Mouse (Mus musculus) heart, embryonic 16.5 days (tissue): Measurements from ENCODE around the gene Txndc16. TPM values are rescaled to one million over a fixed set of nuclear protein-coding genes. Genes with fewer than 3 reads are reported as not detected.

ENCODE experiments used
- ATAC-seq: fragments of 200-750 bp; cut with Nextera tagmentation; replicated peaks from 2 replicates; pipeline ENCODE4 v1.8.0; 2017; ENCODE audit warnings: moderate number of reproducible peaks; ENCODE audit not compliant: insufficient read depth, low FRiP score; ENCODE audit errors: extremely low read depth
- H3K27ac ChIP-seq: fragments of 300-500 bp; sonication (generic); 2 replicates; pipeline ENCODE4 v1.5.1; 2014; ENCODE audit warnings: mild to moderate bottlenecking, low read length, control low read depth, moderate library complexity
- H3K27me3 ChIP-seq: fragments of 300-500 bp; sonication (generic); 2 replicates; pipeline ENCODE4 v1.6.1; 2014; ENCODE audit warnings: low read length, mixed read lengths; ENCODE audit not compliant: control insufficient read depth, insufficient read depth
- H3K36me3 ChIP-seq: fragments of 300-500 bp; sonication (generic); 2 replicates; pipeline ENCODE4 v1.6.1; 2014; ENCODE audit not compliant: control insufficient read depth, insufficient read depth
- H3K4me1 ChIP-seq: fragments of 300-500 bp; sonication (generic); 2 replicates; pipeline ENCODE4 v1.6.1; 2014; ENCODE audit warnings: low read length, mixed read lengths; ENCODE audit not compliant: control insufficient read depth, insufficient read depth
- H3K4me2 ChIP-seq: fragments of 300-500 bp; sonication (generic); 2 replicates; pipeline ENCODE4 v1.6.1; 2014; ENCODE audit warnings: low read depth, mild to moderate bottlenecking, control low read depth, low read length
- H3K4me3 ChIP-seq: fragments of 300-500 bp; sonication (generic); 2 replicates; pipeline ENCODE4 v1.5.1; 2014; ENCODE audit warnings: mild to moderate bottlenecking, control low read depth, low read length
- H3K9ac ChIP-seq: fragments of 300-500 bp; sonication (generic); 2 replicates; pipeline ENCODE4 v1.6.1; 2014; ENCODE audit warnings: low read length, control low read depth
- H3K9me3 ChIP-seq: fragments of 300-500 bp; sonication (generic); replicated peaks from 2 replicates; pipeline ENCODE4 v1.6.1; 2016; ENCODE audit warnings: low read length; ENCODE audit not compliant: control insufficient read depth
- WGBS: fragments of 180-500 bp; shearing (Covaris S2); extraction: QIAGEN DNeasy Blood & Tissue Kit; methylation state at CpG from one replicate; pipeline ENCODE4 v1.1.7; 2014; 5-methylcytosine and 5-hydroxymethylcytosine counted together
- polyA plus RNA-seq: library from polyadenylated mRNA; unstranded; fragments of >200 nt; fragmentation: Nextera tagmentation; extraction: Ambion mirVana; gene quantifications from 2 replicates; pipeline ENCODE4 v1.2.1, GENCODE M21; 2015

Gene Txndc16
- polyA plus RNA-seq, result 13.1 and 13.5 TPM in 2 replicates

- no peaks in the 10 kb centered on the region for H3K36me3 ChIP-seq
- H3K9ac ChIP-seq, result peak within 1 kb of the TSS; percentile 85
- under 1% methylated on average over 59 of the region's 59 CpGs for WGBS
- peak within 1 kb of the TSS; percentile 87 for H3K4me3 ChIP-seq
- no peaks in the 10 kb centered on the region for H3K9me3 ChIP-seq
- H3K27ac ChIP-seq, result peak within 1 kb of the TSS; percentile 93
- peak within 1 kb of the TSS; percentile 93 for H3K4me2 ChIP-seq
- H3K4me1 ChIP-seq, result peaks cover 3% of the 10 kb centered on the region; the same call in 1 of the 2 replicates
- no peaks in the 10 kb centered on the region for H3K27me3 ChIP-seq
- ATAC-seq, result peak; percentile 21
Measured at GRCm38 (mm10) chr14:45220090-45220956, at the start of gene Txndc16. TSS of gene Txndc16 (minus strand) at chr14:45220328.

DNA sequence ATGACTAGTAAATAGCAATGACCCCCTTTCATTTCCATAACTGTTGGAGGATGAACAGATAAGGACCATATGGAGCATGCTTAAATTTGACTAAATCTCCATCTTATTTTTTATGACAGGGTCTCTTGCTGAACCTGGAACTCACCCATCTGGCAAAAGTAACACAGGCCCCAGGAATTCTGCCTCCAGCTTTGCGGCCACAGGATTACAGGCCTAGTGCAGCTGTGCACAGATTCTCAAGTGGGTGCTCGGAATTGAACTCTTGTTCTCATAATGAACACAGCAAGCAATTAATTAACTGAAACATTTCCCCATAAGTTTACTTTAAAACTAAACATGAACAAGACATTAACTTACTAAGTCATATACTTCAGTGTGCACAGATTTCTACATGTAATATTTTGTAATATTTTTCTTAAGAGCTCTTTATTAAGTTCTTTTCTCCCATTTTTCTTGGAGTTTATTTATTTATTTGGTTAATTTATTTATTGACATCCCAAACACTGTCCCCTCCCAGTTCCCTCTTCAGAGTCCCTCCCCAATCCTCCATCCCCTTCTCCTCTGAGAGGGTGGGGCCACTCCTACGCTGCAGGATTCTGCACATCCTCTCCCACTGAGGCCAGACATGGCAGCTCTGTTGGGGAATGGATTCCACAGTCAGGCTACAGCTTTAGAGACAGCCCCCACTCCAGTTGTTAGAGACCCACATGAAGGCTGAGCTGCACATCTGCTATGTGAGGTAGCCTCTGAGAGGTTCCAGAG lies 43.9 kb upstream of the Txndc16 start:
- Histone ChIP-seq H3K4me3 (no peak overlapping the region), H3K9ac (no peak overlapping the region), H3K9me3 (no peaks in the 10 kb centered on the region), H3K4me1 (no peaks in the 10 kb centered on the region), H3K27me3 (no peaks in the 10 kb centered on the region), H3K27ac (no peak overlapping the region), H3K4me2 (no peak overlapping the region), H3K36me3 (no peaks in the 10 kb centered on the region)
- 85% methylated on average over 3 of the region's 3 CpGs for WGBS
- no peak for ATAC-seq

DNA sequence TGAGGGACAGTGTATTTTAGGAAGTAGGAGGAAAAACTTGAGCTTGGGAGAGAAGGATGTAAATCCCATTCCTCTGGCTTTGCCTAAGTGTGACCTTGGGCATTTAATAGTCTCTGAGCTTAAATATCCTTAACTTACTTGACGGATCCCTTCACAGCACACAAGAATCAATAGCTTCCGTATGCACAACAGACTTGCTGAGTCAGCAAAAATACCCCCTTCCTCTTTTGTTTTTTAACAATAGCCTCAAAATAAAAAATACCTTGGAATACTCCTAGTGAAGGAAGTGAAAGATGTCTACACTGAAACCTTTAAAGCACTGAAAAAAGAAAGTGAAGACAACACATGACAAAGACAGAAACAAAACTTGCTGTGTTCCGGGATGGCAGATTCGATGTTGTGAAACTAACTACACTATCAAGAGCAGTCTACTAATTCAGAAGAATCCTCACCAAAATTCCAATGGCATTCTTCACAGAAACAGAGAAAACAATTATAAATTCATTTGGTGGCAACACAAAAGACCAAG lies 31.5 kb upstream of the Txndc16 start:
- Histone ChIP-seq H3K36me3 (no peaks in the 10 kb centered on the region), H3K4me2 (no peak overlapping the region), H3K27ac (no peak overlapping the region), H3K4me3 (no peak overlapping the region), H3K9me3 (no peaks in the 10 kb centered on the region), H3K4me1 (no peaks in the 10 kb centered on the region), H3K27me3 (no peaks in the 10 kb centered on the region), H3K9ac (no peak overlapping the region)
- 85% methylated on average over 4 of the region's 4 CpGs for WGBS
- no peak for ATAC-seq

DNA sequence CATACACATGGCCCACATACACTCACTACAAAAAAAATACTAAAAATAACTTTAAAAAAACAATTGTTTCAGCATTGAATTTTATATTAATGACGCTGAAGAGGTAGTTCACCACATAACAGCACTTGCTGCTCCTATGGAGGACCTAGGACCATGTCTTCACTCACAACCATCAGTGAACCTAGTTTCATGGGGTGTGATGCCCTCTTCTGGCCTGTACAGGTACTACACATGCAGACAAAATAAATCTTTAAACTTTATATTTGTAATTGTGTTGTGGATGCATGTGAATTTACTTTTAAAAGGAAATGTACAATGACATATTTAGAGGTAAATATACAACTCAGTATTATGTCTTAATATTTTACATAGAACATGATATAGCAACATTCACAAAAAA lies 21.5 kb upstream of the Txndc16 start:
- Histone ChIP-seq H3K27ac (no peak overlapping the region), H3K36me3 (no peaks in the 10 kb centered on the region), H3K4me1 (no peaks in the 10 kb centered on the region), H3K4me3 (no peak overlapping the region), H3K27me3 (no peaks in the 10 kb centered on the region), H3K4me2 (no peak overlapping the region), H3K9me3 (no peaks in the 10 kb centered on the region), H3K9ac (no peak overlapping the region)
- WGBS, result 43% methylated on average over 1 of the region's 1 CpGs
- ATAC-seq, result no peak

- Histone ChIP-seq H3K4me3 (no peak overlapping the region), H3K4me2 (no peak overlapping the region), H3K27me3 (no peaks in the 10 kb centered on the region), H3K9me3 (no peaks in the 10 kb centered on the region), H3K4me1 (no peaks in the 10 kb centered on the region), H3K36me3 (no peaks in the 10 kb centered on the region), H3K27ac (no peak overlapping the region), H3K9ac (no peak overlapping the region)
- 78% methylated on average over 2 of the region's 2 CpGs for WGBS
- ATAC-seq, result no peak
Measured at GRCm38 (mm10) chr14:45239042-45239441, 18.9 kb upstream of the Txndc16 start.

- Histone ChIP-seq H3K9ac (peak overlapping the region; percentile 85), H3K27me3 (no peaks in the 10 kb centered on the region), H3K4me3 (peak overlapping the region; percentile 69), H3K36me3 (no peaks in the 10 kb centered on the region), H3K4me1 (peaks cover 3% of the 10 kb centered on the region; the same call in 1 of the 2 replicates), H3K9me3 (no peaks in the 10 kb centered on the region), H3K4me2 (peak overlapping the region; percentile 86), H3K27ac (peak overlapping the region; percentile 93)
- no peak for ATAC-seq
- WGBS, result 10% methylated on average over 11 of the region's 11 CpGs
Measured at GRCm38 (mm10) chr14:45220957-45221630, 966 bp upstream of the Txndc16 start.

DNA sequence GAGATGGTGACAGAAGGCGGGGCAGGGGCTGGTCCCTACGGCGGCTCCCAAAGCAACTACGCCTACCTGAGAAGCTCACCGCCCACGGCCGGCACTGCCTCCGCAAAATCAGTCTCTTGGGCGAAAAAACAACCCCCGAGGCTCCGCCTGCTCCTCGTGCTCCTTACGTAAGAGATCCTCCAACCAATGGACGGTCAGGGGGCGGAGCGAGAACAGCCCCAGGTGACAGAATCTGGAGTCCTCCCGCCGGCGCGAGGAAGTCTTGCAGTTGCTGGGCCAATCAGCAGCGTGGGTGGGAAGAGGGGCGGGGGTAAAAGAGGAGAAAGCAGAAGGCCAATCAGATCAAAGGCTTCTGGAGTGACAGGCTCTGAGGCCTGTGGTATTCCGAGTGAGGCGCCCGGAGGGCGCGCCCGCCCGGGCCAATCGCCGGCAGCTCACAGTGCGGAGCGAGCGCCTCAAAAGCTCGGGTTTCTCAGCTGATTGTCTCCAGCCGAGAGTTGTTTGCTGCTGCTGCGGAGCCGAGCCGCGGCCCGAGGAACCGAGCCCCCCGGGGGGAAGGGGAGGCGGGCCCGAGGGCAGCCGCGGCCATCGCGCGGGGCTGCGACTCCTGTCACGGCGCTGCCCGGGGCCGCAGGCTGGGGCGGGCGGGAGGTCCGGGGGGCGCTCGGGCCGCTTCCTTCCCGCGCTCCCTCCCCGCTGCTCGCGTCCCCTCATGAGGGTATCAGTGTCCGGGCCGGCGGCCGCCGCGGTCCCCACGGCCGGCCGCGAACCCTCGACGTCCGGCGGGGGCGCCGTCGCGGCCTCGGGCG lies 643 bp downstream of the Txndc16 start, which contains the start of gene Gpr137c:
Gene Gpr137c (plus strand): TSS at position 437 of the 809 bp plus-strand sequence.
- Histone ChIP-seq H3K9ac (peak within 1 kb of the TSS; percentile 85), H3K4me3 (peak within 1 kb of the TSS; percentile 87), H3K36me3 (no peaks in the 10 kb centered on the region), H3K9me3 (no peaks in the 10 kb centered on the region), H3K27ac (peak within 1 kb of the TSS; percentile 93), H3K4me1 (peaks cover 3% of the 10 kb centered on the region; the same call in 1 of the 2 replicates), H3K27me3 (no peaks in the 10 kb centered on the region), H3K4me2 (peak within 1 kb of the TSS; percentile 93)
- ATAC-seq, result peak; percentile 98
- WGBS, result under 1% methylated on average over 64 of the region's 86 CpGs

DNA sequence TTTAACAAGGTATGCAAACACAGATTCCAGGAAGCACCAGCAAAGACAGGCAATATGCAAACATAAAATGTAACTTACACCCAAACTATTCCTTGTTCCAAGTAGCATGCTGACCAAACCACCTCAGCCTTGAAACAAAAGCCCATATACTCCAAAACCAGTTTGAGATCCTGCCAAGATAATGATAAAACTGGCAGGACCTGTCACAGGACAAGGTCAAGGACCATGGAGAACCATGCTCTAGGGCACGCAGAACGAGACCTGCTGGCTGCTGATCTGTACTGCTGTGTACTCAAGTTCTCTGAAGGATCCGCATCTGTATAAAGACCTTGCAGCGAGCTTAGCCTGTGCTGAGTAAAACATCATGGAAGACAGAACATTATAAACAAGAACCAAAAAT lies 2.4 kb downstream of the Txndc16 start:
- no peak overlapping the region for H3K9ac ChIP-seq
- H3K9me3 ChIP-seq, result no peaks in the 10 kb centered on the region
- H3K36me3 ChIP-seq, result no peaks in the 10 kb centered on the region
- no peaks in the 10 kb centered on the region for H3K27me3 ChIP-seq
- ATAC-seq, result no peak
- 79% methylated on average over 4 of the region's 4 CpGs for WGBS
- H3K4me2 ChIP-seq, result no peak overlapping the region
- H3K4me1 ChIP-seq, result peaks cover 3% of the 10 kb centered on the region; the same call in 1 of the 2 replicates
- no peak overlapping the region for H3K4me3 ChIP-seq
- H3K27ac ChIP-seq, result no peak overlapping the region
